Mouse (Mus musculus): Measurements from ENCODE around the gene Crocc. TPM values are rescaled to one million over a fixed set of nuclear protein-coding genes. Genes with fewer than 3 reads are reported as not detected.

Gene Crocc
- polyA plus RNA-seq, 1 experiment from 2014 or later: 8.3 TPM

DNA sequence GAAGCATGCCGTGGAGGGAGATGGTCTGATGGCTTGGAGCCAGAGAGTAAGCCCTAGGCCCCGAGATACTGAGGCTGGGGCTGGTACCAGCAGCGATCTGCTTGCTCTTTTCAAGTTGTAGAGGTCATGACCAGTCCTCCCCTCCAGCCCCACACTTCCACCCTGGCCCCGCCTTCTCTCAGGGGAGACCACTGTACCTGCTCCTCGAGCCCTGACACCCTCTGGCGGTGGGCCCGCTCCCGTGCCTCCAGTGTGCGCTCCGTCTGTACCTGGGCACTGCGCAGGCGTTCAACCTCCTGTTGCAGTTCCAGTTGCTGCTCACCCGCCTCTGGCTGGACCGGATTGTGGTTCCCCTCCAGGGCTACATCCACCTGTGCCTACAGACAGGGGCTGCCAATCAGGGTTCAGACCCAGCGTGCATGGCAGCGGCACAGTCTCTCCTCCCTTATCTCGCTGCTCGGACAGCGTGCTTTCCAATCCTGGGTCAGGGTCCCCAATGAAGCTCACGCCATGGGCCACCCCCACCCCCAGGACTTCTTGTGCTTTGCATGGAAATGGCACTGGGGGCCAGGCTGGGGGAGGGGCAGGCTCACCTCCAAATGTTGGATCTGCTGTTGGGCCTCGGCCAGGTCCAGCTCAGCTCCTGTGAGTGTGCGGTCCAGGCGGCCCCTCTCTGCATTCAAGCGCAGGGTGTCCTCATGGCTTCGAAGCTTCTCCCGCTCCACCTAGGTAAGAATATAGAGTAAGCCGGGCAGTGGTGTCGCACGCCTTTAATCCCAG is 42.5 kb downstream of the Crocc start:
- no peak for ATAC-seq (ENCODE audit: low FRiP score)
- H3K27ac ChIP-seq (ENCODE audit: low read depth, low read length): no peak overlapping the region
- no peaks in the 10 kb centered on the region for H3K27me3 ChIP-seq (ENCODE audit: control insufficient read depth, insufficient read depth, low read length)
- H3K4me3 ChIP-seq (ENCODE audit: low read depth, low read length): no peak overlapping the region
- WGBS: 89% methylated on average over 29 of the region's 29 CpGs
- peaks cover 15% of the 10 kb centered on the region for H3K36me3 ChIP-seq (ENCODE audit: control insufficient read depth, insufficient read depth, low read length)
- H3K4me2 ChIP-seq: no peak overlapping the region
- no peak overlapping the region for H3K9ac ChIP-seq (ENCODE audit: low read length)
- peaks cover 18% of the 10 kb centered on the region for H3K4me1 ChIP-seq (ENCODE audit: control insufficient read depth, insufficient read depth, low read length)
- no peak for DNase-seq (ENCODE audit: low spot score, missing footprints)
- no peaks in the 10 kb centered on the region for H3K9me3 ChIP-seq (ENCODE audit: control insufficient read depth, low read length)

- DNase-seq (ENCODE audit: low spot score, missing footprints): no peak
- no peak overlapping the region for H3K4me3 ChIP-seq (ENCODE audit: low read depth, low read length)
- no peak for ATAC-seq (ENCODE audit: low FRiP score)
- H3K4me1 ChIP-seq (ENCODE audit: control insufficient read depth, insufficient read depth, low read length): peaks cover 27% of the 10 kb centered on the region
- H3K4me2 ChIP-seq: no peak overlapping the region
- WGBS: 88% methylated on average over 9 of the region's 9 CpGs
- peaks cover 15% of the 10 kb centered on the region for H3K36me3 ChIP-seq (ENCODE audit: control insufficient read depth, insufficient read depth, low read length)
- H3K27ac ChIP-seq (ENCODE audit: low read depth, low read length): no peak overlapping the region
- H3K27me3 ChIP-seq (ENCODE audit: control insufficient read depth, insufficient read depth, low read length): no peaks in the 10 kb centered on the region
- H3K9ac ChIP-seq (ENCODE audit: low read length): no peak overlapping the region
- no peaks in the 10 kb centered on the region for H3K9me3 ChIP-seq (ENCODE audit: control insufficient read depth, low read length)
Observed at GRCm38 (mm10) chr4:141016311-141016710, 44.0 kb downstream of the Crocc start.

GRCm38 (mm10) chr4:141015356-141015755 is 45.0 kb downstream of the Crocc start:
- DNase-seq (ENCODE audit: low spot score, missing footprints): no peak

GRCm38 (mm10) chr4:141014856-141015255 is 45.5 kb downstream of the Crocc start:
- peaks cover 21% of the 10 kb centered on the region for H3K4me1 ChIP-seq (ENCODE audit: control insufficient read depth, insufficient read depth, low read length)
- H3K4me2 ChIP-seq: no peak overlapping the region
- no peaks in the 10 kb centered on the region for H3K27me3 ChIP-seq (ENCODE audit: control insufficient read depth, insufficient read depth, low read length)
- peaks cover 15% of the 10 kb centered on the region for H3K36me3 ChIP-seq (ENCODE audit: control insufficient read depth, insufficient read depth, low read length)
- no peaks in the 10 kb centered on the region for H3K9me3 ChIP-seq (ENCODE audit: control insufficient read depth, low read length)
- no peak for ATAC-seq (ENCODE audit: low FRiP score)
- H3K4me3 ChIP-seq (ENCODE audit: low read depth, low read length): no peak overlapping the region
- 88% methylated on average over 11 of the region's 11 CpGs for WGBS
- no peak overlapping the region for H3K9ac ChIP-seq (ENCODE audit: low read length)
- no peak overlapping the region for H3K27ac ChIP-seq (ENCODE audit: low read depth, low read length)
- DNase-seq (ENCODE audit: low spot score, missing footprints): no peak

More at GRCm38 (mm10) chr4:141015356-141015755, 45.0 kb downstream of the Crocc start:
- no peak for ATAC-seq (ENCODE audit: low FRiP score)
- Histone ChIP-seq H3K4me1 (ENCODE audit: control insufficient read depth, insufficient read depth, low read length) (peaks cover 19% of the 10 kb centered on the region), H3K4me3 (ENCODE audit: low read depth, low read length) (no peak overlapping the region), H3K27ac (ENCODE audit: low read depth, low read length) (no peak overlapping the region), H3K36me3 (ENCODE audit: control insufficient read depth, insufficient read depth, low read length) (peaks cover 15% of the 10 kb centered on the region), H3K9me3 (ENCODE audit: control insufficient read depth, low read length) (no peaks in the 10 kb centered on the region), H3K9ac (ENCODE audit: low read length) (no peak overlapping the region), H3K27me3 (ENCODE audit: control insufficient read depth, insufficient read depth, low read length) (no peaks in the 10 kb centered on the region), H3K4me2 (no peak overlapping the region)
- WGBS: 74% methylated on average over 7 of the region's 7 CpGs

DNA sequence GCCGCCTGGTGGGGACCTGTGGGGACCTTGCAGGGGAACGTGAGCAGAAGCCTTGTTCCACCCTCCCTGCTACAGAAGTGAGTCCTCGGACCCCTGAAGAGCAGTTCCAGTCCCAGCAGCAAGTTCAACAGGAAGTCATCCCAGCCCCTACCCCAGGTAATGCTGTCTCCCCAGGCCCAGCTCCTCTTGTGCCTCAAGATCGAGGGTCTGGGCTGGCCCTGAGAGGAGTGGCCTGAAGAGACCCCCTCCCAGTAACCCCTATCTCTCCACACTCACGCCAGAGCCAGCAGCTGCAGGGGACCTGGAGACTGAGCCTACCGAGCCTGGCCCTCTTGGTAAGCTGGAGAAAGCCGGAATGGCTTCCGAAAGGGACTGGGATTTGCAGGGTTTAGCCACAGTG is 46.2 kb downstream of the Crocc start:
- Histone ChIP-seq H3K4me2 (no peak overlapping the region), H3K27ac (ENCODE audit: low read depth, low read length) (no peak overlapping the region), H3K9ac (ENCODE audit: low read length) (no peak overlapping the region), H3K36me3 (ENCODE audit: control insufficient read depth, insufficient read depth, low read length) (peaks cover 15% of the 10 kb centered on the region), H3K4me3 (ENCODE audit: low read depth, low read length) (no peak overlapping the region), H3K27me3 (ENCODE audit: control insufficient read depth, insufficient read depth, low read length) (no peaks in the 10 kb centered on the region), H3K4me1 (ENCODE audit: control insufficient read depth, insufficient read depth, low read length) (peaks cover 21% of the 10 kb centered on the region), H3K9me3 (ENCODE audit: control insufficient read depth, low read length) (no peaks in the 10 kb centered on the region)
- WGBS: 75% methylated on average over 8 of the region's 8 CpGs
- DNase-seq (ENCODE audit: low spot score, missing footprints): no peak
- no peak for ATAC-seq (ENCODE audit: low FRiP score)

DNA sequence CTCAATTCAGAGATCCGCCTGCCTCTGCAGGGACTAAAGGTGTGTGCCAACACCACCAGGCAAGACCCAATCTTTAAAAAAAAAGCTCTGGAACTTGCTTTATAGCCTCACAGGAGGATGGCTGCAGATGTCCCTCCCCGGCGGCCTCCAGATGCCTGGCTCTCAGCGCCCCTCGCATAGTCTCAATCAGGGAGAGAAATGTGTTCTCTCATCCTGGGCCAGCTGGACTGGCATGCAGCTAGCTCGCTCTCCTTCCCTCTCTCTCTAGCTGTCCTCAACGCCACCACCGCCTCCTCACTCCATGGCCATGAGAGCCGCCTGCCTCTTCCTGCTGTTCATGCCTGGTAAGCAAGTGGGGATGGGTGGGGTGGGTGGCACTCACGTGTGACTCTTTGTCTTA is 47.8 kb downstream of the Crocc start:
- H3K9me3 ChIP-seq (ENCODE audit: control insufficient read depth, low read length): no peaks in the 10 kb centered on the region
- no peak overlapping the region for H3K9ac ChIP-seq (ENCODE audit: low read length)
- no peaks in the 10 kb centered on the region for H3K27me3 ChIP-seq (ENCODE audit: control insufficient read depth, insufficient read depth, low read length)
- DNase-seq (ENCODE audit: low spot score, missing footprints) (no peak), ATAC-seq (ENCODE audit: low FRiP score) (no peak)
- no peak overlapping the region; the same call in 1 of the 2 replicates for H3K4me2 ChIP-seq
- peaks cover 15% of the 10 kb centered on the region for H3K36me3 ChIP-seq (ENCODE audit: control insufficient read depth, insufficient read depth, low read length)
- H3K27ac ChIP-seq (ENCODE audit: low read depth, low read length): no peak overlapping the region
- 81% methylated on average over 10 of the region's 10 CpGs for WGBS
- H3K4me1 ChIP-seq (ENCODE audit: control insufficient read depth, insufficient read depth, low read length): peaks cover 21% of the 10 kb centered on the region
- H3K4me3 ChIP-seq (ENCODE audit: low read depth, low read length): no peak overlapping the region

DNA sequence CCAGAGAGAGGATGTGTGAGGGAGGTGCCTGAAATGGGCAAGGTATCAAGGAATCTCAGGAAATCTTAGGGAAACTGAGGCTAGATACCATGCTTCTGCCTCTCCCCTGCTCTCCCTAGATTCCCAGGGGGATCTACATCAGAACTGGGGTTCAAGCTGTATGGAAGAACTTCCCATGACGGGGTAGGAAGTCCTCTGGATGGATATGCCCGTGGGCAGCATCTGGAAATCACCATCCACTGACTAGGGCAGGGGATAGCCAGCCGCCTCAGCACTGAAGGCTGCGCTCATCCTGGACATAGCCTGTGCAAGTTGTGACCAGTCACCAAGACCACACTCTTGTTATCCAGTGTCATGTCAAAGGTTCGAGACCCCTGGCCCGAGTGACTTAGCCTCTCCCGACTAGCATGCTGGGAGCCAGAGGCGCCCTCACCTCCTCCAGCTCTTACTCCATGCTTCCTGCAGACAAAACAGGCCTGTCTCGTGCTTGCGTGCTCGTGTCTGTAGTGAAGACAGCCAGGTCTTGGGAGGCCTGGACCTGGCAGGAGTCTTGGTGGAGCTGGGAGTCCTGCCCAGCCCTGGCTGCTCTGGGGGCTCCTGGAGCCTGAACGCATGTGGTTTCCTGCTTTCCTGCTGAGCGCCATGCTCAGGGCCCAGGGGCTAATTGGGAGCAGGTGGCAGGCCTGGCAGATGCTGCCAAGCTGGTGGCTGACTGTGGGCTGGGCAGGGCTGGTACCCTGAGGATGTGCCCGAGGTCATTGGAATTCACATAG is 48.6 kb downstream of the Crocc start:
- WGBS: 59% methylated on average over 14 of the region's 14 CpGs

DNA sequence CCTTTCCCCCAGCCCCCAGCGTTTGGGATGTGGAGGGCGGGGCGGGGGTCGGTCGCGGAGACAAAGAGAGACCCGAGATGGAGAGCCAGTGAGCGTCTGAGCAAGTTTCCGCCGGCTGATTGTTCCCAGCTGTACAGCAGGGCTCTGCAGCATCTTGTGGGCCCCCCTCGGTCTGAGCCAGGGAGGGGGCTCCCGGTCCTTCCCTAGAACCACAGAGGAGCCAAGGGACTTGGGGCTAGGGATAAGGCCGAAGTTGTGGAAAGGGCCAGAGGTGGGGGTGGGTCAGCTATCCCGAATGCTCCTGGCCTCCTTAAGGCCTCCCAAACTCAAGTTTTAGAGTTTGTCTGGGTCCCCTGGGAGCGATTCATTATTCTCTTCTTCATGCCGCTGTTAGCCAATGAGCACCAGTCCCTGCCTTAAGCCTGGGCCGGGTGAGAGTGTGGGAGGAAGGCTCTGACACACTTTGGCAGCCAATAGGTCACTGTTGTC is 49.4 kb downstream of the Crocc start:
- WGBS: under 1% methylated on average over 15 of the region's 17 CpGs
- Histone ChIP-seq H3K4me3 (ENCODE audit: low read depth, low read length) (peak overlapping the region; percentile 83), H3K4me2 (peak overlapping the region; percentile 75), H3K4me1 (ENCODE audit: control insufficient read depth, insufficient read depth, low read length) (peaks cover 21% of the 10 kb centered on the region), H3K36me3 (ENCODE audit: control insufficient read depth, insufficient read depth, low read length) (peaks cover 19% of the 10 kb centered on the region), H3K27ac (ENCODE audit: low read depth, low read length) (peak overlapping the region; percentile 70), H3K9ac (ENCODE audit: low read length) (peak overlapping the region; percentile 93), H3K27me3 (ENCODE audit: control insufficient read depth, insufficient read depth, low read length) (no peaks in the 10 kb centered on the region), H3K9me3 (ENCODE audit: control insufficient read depth, low read length) (no peaks in the 10 kb centered on the region)
- ATAC-seq (ENCODE audit: low FRiP score): peak; percentile 68
- peak; percentile 95 for DNase-seq (ENCODE audit: low spot score, missing footprints)

More for the DNA sequence above, 48.6 kb downstream of the Crocc start:
- Histone ChIP-seq H3K9ac (ENCODE audit: low read length) (peak overlapping the region; percentile 93), H3K4me3 (ENCODE audit: low read depth, low read length) (peak overlapping the region; percentile 83), H3K4me2 (peak overlapping the region; percentile 75), H3K4me1 (ENCODE audit: control insufficient read depth, insufficient read depth, low read length) (peaks cover 21% of the 10 kb centered on the region), H3K9me3 (ENCODE audit: control insufficient read depth, low read length) (no peaks in the 10 kb centered on the region), H3K27me3 (ENCODE audit: control insufficient read depth, insufficient read depth, low read length) (no peaks in the 10 kb centered on the region), H3K27ac (ENCODE audit: low read depth, low read length) (peak overlapping the region; percentile 70), H3K36me3 (ENCODE audit: control insufficient read depth, insufficient read depth, low read length) (peaks cover 17% of the 10 kb centered on the region)
- DNase-seq (ENCODE audit: low spot score, missing footprints) (no peak), ATAC-seq (ENCODE audit: low FRiP score) (peak; percentile 10; the same call in 1 of the 2 replicates)

GRCm38 (mm10) chr4:141010526-141010925 is 49.8 kb downstream of the Crocc start:
- ATAC-seq (ENCODE audit: low FRiP score): peak; percentile 80
- Histone ChIP-seq H3K4me2 (peak overlapping the region; percentile 75), H3K4me1 (ENCODE audit: control insufficient read depth, insufficient read depth, low read length) (peaks cover 21% of the 10 kb centered on the region), H3K9ac (ENCODE audit: low read length) (peak overlapping the region; percentile 93), H3K9me3 (ENCODE audit: control insufficient read depth, low read length) (no peaks in the 10 kb centered on the region), H3K36me3 (ENCODE audit: control insufficient read depth, insufficient read depth, low read length) (peaks cover 19% of the 10 kb centered on the region), H3K27ac (ENCODE audit: low read depth, low read length) (peak overlapping the region; percentile 70), H3K4me3 (ENCODE audit: low read depth, low read length) (peak overlapping the region; percentile 83), H3K27me3 (ENCODE audit: control insufficient read depth, insufficient read depth, low read length) (no peaks in the 10 kb centered on the region)
- peak; percentile 98 for DNase-seq (ENCODE audit: low spot score, missing footprints)
- WGBS: 2% methylated on average over 26 of the region's 26 CpGs
